ENCODE assay signal across 10 mouse cellular contexts in genomic region chr4:46585811-46586190, GRCm38 (mm10). TPM values are rescaled to one million over a fixed set of nuclear protein-coding genes. Genes with fewer than 3 reads are reported as not detected.
DNase-seq lines count a peak whose midpoint lies in the region.
"Had no signal": no experiment of that assay in that cellular context is flagged by ENCODE, and none has a peak within 500 bp of the region (broad histone marks: within the 10 kb centered on the region; RNA-seq: fewer than 3 reads in every experiment).

No protein-coding gene starts in this region.

- peak; percentile 22 for DNase-seq in cerebellum, adult 11 months
- DNase-seq in cerebellum, adult 11-12 months = no peak
- DNase-seq in urinary bladder, adult 2 months (ENCODE audit: low spot score) = peak; percentile 8
- DNase-seq in urinary bladder, postnatal 14 days (ENCODE audit: low spot score) = no peak
- peak; percentile 46 for DNase-seq in induced T-regulatory cell, adult 2 months (ENCODE audit: low read depth)
- DNase-seq in left cerebral cortex, adult 11 months (ENCODE audit: low spot score) = no peak
- no peak for DNase-seq in layer of hippocampus, postnatal 10 days (ENCODE audit: low spot score in 2 of 2)
- no peak for DNase-seq in embryo, embryonic 9.5 days (ENCODE audit: extremely low spot score)
- DNase-seq: lung, adult 18-20 months; right cerebral cortex, postnatal 4 days had no signal

RNA-seq across cellular contexts. Expression of gene Coro2a, which starts 16.2 kb away (rescaled TPM):
- polyA plus RNA-seq in urinary bladder, adult 2 months (2012; rRNA removed) = 6.4 and 7.0 TPM in 2 replicates
- total RNA-seq in layer of hippocampus, postnatal 10 days (2021) = 10 to 100 TPM; 35.6 to 37.6 TPM

RNA-seq across cellular contexts. Expression of gene Trim14, which starts 49.9 kb away (rescaled TPM):
- polyA plus RNA-seq in urinary bladder, adult 2 months (2012; rRNA removed) = 5.0 and 5.7 TPM in 2 replicates
- total RNA-seq in layer of hippocampus, postnatal 10 days (2021) = under 1 TPM; 0.62 to 0.69 TPM

Comparison
In these comparisons a context has a peak if more than half of its experiments do, and no peak if none do; other contexts are left out.
1. DNase-seq: peak in cerebellum, adult 11 months (single experiment), urinary bladder, adult 2 months (single experiment) and induced T-regulatory cell, adult 2 months (single experiment); none in cerebellum, adult 11-12 months (single experiment), urinary bladder, postnatal 14 days (single experiment), left cerebral cortex, adult 11 months (single experiment), layer of hippocampus, postnatal 10 days (0 of 2) and embryo, embryonic 9.5 days (single experiment).